Mouse (Mus musculus): Measurements from ENCODE around the gene Ccdc15. TPM values are rescaled to one million over a fixed set of nuclear protein-coding genes. Genes with fewer than 3 reads are reported as not detected.
"Not testable (repeated sequence)": the region's sequence is repeated elsewhere in the genome, so short reads cannot be mapped to it uniquely, and the experiment has no call there.

Gene Ccdc15
- total RNA-seq, 2 experiments from 2014 or later: 12.9 to 20.4 TPM

DNA sequence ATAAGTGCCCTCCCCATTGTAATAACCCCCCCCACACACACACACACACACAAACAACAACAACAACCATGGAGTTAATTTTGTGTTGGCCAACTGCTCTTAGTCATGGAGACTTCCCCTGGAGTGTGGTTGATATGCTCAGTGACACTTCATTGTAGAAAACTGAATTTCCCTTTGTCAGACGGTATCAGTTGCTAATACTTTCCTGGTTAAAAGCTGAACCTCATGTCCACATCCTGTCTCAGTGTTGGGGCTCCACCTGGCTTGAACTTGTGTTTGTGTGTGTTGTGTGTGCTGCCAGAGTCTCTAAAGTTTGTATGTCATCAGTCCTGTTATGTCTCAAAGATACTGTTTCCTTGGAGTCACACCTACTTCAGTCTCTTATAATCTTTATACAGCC is 6.3 kb upstream of the Ccdc15 start:
- no peak for ATAC-seq (replicated peaks; ENCODE audit: poor library complexity)

DNA sequence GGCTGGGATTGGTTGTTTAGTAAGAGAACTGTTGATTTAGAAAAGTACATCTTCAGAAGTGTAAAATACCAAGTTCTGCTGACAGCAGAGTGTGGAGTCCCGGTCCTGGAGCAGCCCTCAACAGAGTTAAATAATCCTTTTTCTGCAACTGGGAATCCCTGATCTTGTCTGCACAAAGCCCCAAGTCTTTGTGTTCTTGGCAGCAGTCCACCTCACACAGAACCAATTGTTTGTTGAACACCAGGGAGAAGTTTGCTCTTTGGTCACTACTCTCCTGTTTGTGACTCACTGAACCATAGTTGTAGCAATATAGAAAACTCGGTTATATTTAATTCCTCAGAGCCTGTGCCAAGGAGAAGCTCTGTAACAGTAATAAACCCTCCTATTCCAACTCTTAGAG is 3.0 kb upstream of the Ccdc15 start:
- no peak for ATAC-seq (replicated peaks; ENCODE audit: poor library complexity)

DNA sequence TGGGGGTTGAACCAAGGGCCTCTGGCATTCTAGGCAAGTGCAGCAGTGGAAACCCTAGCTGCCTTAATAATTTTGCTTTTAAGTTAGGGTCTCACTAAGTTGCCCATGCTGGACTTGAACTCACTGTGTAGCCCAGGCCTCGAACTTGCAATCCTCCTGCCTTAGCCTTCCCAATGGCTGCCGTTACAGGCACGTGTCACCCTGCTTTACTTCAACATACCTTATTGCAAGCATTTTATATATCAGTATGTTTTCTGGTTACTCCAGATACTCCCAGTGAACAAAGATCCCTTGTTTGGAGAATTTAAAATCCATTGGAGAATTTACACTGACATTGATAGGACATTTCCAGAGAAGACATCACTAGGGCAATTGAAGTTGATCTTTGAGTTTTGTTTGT is 818 bp upstream of the Ccdc15 start:
- no peak for ATAC-seq (replicated peaks; ENCODE audit: poor library complexity)

DNA sequence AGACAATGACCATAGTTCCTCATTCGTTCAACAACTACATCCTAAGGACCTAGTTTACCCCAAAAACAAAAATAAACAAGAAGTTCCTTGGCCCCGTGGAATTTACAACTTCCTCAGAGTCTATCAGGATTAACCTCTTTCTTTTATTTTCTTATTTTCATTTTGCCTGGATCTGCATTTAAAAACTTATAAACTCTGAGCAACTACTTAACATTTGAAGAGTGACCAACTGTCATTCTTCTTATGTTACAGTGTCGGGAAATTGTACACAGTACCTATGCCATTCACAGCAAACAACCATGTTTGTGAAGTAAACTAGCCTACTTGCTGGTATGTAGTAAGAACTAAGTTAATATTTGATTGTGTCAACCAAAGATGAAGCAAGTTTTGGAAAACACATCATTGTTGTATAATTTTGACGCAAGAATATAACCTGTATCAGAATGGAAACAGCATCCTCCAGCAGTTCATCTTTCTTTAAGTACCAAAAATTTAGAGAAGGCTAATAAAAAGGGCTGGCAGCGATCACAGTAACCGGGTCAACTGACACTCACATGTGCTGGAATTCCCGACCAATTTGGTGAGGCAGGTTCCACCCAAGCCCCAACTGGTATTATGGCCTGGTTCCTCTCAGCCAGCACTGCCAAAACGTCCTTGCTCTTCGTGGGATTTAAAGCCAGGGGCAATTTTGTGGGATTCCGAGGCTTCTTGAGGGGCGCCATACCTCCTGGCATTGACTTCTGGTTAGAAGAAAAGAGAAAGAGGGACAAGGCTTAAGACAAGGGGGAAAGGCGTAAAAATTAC is 846 bp downstream of the Ccdc15 start:
- peak; percentile 24 for ATAC-seq (replicated peaks; ENCODE audit: poor library complexity)

DNA sequence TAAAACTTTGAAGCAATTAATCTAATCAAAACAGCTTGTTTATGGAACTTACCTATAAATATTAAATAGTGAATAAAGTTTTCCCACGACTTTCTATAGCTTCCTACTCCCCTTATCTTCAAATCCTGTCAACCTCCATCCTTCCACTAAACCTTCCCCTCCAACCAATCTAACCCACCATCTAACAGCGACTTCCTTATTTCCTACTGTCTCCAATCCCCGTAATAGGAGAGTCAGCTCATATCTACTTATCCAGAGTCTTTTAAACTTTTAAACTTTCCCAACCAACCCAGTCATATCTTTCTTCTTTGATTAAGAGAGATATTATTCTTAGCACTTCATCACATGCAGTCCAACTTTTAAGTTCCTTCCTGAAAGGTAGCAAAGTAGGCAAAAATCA is 2.8 kb downstream of the Ccdc15 start:
- ATAC-seq (replicated peaks; ENCODE audit: poor library complexity): no peak

DNA sequence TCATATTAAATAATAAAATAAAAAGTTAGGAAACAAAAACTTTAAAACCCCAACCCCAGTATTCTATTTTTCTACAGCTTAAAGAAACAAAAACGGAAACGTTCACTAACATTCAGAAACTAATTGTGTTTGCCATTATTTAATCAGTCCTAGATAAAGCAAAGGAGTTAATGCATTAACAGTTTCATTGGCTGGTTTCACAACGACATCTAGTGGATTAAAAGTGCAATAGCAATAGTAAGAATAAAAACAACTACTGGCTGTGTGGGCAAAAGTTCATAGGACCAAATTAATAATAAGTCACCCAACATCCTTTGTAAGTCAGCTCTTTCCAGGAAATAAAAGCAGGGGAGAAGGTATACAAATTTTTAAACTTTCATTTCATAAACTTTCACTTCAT is 18.8 kb downstream of the Ccdc15 start:
- ATAC-seq (replicated peaks; ENCODE audit: poor library complexity): peak; percentile 72

DNA sequence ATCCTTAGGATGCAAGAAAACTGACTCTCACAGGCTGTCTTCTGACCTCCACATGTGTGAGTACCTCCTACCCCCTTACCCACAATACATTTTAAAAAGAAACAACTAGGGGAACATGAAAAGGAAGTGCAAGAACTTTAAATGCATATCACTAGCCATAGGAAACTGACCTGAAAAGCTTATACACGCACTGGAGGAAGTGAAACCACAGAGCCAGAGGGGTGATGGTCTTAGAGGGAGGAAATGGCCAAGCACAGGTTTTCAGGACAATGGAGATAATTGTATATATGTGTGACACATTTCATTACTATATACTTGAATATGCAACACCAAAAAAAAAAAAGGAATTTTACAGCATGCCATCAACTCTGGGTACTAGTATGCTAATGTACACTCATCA is 46.5 kb downstream of the Ccdc15 start:
- peak; percentile 69 for ATAC-seq (replicated peaks; ENCODE audit: poor library complexity)

DNA sequence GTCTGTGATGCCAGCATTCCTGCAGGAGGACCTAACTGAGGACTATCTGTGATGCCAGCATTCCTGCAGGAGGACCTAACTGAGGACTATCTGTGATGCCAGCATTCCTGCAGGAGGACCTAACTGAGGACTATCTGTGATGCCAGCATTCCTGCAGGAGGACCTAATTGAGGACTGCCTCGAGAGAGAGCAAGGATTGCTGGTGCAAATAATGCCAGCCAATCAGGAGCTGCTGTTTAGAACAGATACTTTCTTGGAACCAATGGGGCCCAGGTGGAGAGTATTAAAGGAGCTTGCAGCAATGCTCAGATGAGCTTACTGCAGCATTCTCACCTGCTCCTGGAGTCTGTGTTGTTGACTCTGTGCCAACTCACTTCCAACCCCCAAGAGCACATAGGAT is 47.7 kb downstream of the Ccdc15 start:
- ATAC-seq (replicated peaks; ENCODE audit: poor library complexity): not testable (repeated sequence)

DNA sequence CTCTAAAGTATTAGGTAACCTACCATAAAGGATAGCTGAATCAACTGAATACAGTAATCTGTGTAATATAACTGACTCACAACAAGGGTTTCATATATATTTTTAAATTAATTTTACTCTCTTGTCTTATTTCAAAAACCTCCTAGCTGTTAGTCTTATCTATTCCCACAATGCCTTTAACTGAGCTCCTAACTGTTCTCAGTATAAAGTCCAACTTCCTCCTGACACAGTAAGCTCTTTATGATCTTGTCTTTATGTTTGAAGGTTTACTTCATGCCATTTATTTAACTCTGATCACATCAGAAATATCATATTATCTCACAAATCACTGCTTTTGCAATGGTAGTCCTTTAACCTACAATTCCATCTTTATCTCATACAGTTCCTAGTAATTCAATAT is 52.6 kb downstream of the Ccdc15 start:
- no peak for ATAC-seq (replicated peaks; ENCODE audit: poor library complexity)

DNA sequence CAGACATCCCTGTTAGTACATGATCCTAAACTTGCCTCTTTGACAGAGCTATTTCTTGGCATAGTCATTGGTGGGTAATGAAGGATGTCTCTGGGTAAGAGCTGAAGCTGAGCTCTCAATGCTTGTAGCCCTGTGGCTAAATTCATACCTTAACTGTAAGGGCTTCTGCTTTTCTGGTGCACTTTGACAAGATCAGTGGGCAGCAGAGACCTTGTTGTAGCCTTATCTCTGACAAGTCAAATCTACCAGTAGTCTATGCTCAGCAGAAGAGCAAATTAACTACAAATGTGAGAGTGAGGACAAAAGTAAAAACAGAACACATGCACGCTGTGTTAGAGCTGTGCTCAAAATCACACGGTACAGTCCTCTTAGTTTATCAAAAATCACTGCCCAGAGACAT is 81.6 kb downstream of the Ccdc15 start:
- ATAC-seq (replicated peaks; ENCODE audit: poor library complexity): 0 out of 2 replicates have a peak, but pooled peaks have one; percentile 20

DNA sequence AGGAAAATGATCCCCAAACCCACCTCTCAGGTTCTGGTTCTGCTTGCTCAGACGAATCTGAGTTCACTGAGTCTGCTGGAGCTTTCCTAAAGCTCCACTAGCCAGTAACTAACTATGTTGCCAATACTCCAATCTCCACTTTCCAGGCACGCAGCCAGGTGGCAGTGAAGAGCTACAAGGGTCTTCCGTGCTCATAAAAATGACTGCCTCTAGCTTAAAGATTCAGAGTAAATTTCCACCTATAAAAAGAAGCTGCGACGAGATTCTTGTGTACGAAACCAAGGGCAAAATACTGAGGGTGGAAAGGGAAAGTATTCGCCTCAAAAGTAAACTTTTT is 92.4 kb downstream of the Ccdc15 start:
- peak; percentile 72 for ATAC-seq (replicated peaks; ENCODE audit: poor library complexity)

DNA sequence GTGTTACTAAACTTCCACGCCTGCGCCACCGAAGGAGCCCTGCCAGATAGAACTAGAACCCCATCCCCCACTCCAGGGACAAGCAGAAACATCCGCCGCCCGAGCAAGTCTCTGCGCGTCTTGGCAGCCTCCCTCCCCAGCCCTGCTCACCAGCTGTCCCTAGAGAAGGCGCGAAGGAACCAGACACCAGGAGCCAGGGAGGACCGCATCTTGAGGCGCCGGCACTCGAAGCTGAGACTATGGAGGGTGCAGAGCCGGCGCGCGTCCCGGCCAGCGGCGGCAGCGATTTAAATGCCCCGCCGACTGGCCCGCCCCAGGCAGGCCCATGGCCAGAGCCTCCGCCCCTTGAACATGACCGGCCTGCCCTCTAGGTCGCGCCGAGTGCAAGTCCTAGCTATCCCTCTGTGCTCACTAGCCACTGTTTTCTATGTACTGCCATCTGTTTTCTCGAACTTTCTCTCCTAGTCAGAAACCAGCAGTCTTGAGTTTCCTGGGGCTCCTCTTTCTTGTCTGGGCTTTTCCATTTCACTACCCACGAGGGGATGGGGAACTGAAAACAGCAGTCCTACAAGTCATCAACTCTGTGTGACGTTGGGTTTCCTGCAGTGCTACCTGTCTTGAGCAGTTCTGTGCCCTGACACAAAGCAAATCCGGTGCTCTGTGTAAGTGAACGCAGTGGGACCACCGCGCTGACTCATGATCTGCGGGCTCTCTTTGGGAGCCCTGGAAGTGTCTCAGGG is 92.9 kb downstream of the Ccdc15 start, which contains the start of gene Slc37a2:
Gene Slc37a2, minus strand, starts transcription at position 590 of the 740 bp plus-strand sequence.
- ATAC-seq (replicated peaks; ENCODE audit: poor library complexity): peak; percentile 72

DNA sequence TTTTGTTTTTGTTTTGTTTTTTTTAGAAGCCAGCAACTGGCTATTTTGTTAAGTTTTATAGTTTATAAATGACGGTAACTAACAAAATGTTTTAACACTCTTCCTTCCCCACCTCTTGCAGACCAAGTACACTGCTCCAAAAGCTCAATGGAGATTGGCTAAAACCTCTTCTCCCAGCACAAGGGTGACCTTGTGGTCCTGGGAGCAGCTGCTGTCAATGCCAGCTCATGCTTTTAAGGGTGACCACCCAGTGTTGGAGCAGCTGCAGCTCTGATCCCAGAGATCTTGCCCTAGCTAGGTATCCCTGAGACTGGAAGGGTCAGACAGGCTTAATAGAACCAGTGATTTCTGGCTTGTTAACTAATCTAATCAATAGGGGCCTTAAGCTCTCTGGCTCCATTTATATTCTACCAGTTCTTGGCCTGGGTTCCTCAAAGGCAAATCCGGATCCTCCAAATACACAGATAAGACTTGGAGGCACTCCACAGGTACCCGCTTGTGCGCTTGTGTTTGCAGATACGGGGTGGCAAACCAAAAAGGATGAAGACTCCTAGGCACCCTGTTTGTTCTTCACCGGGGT is 93.6 kb downstream of the Ccdc15 start:
- ATAC-seq (replicated peaks; ENCODE audit: poor library complexity): no peak

DNA sequence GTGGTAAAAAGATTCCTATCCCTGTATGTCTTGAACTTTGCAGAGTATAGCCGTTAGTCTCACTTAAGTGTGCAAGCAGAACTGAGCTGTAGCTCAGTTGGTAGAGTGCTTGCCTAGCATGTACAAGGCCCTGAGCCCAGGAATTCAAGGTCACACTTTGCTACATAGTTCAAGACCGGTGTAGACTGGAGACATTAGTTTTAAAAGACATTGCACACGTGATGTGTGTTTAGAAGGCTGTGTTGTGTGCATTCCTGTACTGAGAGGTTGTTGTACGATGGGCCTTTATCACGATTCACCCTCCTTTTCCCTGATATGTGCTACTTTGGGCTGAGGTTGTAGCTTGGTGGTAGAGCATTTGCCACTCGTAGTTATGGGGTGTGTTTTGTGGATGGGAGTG is 97.6 kb downstream of the Ccdc15 start:
- ATAC-seq (replicated peaks; ENCODE audit: poor library complexity): no peak

DNA sequence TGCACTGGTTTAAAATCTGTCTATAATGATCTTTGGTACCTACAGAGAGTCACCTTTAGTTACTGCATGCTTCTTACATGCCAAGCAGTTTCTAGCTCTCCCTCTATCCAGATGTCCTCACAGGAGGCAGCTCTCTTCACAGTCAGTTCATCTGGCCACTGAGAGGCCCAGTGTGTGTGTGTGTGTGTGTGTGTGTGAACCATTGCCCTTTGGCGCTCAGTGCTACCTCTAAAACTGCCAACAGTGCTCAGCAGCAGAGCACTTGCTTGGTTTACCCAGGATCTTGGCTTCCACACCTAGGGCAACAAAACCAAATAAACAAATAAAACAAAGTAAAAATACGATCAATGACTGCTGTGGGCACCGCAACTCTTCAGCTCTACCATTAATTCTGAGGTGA is 98.3 kb downstream of the Ccdc15 start:
- no peak for ATAC-seq (replicated peaks; ENCODE audit: poor library complexity)

DNA sequence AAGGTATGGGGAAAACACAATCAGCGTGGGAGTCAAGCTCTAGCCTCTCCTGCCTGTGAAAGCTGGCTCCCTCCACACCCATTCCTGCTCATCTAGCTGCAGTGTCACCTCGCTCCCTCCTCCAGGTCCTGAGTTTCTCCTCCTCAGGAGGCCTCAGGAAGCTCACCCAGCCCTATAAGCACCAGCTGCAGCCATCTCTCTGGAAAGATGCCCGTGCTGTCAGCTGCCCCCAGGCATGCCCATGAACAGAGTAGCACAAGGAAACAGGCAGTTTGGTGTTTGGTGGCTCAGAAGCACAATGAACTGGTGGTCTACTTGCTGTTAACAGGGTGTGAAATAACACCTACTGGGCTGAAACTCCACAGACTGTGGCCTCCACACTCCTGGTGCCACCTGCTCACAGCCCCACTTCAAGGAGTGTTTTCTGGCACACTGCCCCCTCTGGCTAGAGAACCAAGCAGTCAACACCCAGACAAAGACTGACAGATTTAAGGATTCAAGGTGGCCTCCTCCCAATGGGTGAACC is 99.8 kb downstream of the Ccdc15 start:
- ATAC-seq (replicated peaks; ENCODE audit: poor library complexity): 0 out of 2 replicates have a peak, but pooled peaks have one; percentile 22

DNA sequence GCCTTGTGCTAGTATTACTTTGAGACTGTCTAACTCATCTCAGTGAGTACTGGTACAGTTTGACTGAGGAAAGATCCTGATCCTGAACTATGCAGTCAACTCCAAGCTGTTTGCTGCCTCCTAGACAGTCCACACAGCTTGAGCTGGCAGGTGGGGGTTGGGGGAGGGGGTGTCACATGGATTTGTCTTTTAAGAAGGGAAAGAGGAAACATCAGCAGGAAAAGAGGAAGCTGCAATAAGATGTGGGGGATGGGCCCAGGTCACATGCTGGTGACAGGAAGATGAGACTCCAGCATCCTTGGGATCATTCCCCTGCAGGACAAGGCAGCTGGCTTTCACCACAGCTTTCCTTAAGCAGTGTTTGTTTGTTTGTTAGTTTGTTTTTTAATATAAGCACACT is 100.8 kb downstream of the Ccdc15 start:
- ATAC-seq (replicated peaks; ENCODE audit: poor library complexity): peak; percentile 80

DNA sequence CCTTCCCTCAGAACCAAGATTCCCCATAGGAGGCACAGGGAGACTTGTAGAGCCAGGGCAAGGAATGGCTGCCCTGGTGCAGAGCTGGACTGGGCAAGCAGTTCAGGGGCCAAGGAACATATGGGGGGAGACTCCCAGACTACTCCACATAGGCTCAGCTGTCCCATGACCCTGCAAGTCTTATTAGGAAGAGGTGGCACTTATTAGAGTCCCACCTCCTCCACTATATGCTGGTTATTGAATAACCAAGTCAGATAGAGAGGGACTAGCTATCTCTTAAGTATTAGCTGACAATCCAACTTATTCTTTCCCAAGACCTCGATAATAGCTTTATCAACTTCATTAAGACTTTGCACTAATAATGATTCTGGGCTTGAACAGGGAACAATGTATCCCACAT is 102.4 kb downstream of the Ccdc15 start:
- no peak for ATAC-seq (replicated peaks; ENCODE audit: poor library complexity)

DNA sequence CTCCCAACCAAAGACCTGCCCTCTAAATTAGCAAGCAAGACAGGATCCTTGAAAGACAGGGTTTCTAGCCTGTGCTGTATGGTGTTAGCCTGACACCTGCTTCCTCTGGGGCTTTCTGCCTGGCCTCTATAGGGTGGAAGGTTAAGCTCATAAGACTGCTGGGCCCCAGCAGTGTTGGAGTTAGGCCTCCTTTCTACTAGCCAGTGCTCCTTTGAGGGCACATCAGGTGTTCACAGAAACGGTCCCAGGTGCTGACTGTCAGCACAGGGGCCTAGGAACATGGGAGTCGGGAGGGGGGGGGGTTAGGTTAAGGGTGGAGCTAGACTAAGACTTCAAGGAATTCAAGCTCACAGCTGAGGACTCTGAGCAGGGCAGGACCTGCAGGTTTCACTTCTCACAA is 102.8 kb downstream of the Ccdc15 start:
- ATAC-seq (replicated peaks; ENCODE audit: poor library complexity): 0 out of 2 replicates have a peak, but pooled peaks have one; percentile 12

DNA sequence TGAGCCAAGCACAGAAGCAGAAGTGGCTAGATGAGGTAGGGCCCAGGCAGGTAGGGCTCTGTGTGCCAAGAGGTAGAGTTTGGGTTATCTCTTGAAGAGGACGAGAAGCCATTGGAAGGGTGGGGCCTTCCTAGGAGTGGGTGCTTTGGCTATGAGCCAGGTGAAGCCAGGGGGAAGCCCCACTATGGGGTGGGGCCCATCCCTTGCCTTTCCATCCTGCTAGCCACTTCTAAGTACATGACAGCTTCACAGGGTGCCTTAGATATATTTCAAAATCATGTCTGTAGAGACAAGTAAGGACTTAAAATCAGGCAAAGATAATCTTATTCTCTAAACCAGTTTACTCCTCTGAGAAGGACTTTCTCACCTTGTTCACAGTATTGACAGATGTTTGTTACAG is 103.6 kb downstream of the Ccdc15 start:
- no peak for ATAC-seq (replicated peaks; ENCODE audit: poor library complexity)

DNA sequence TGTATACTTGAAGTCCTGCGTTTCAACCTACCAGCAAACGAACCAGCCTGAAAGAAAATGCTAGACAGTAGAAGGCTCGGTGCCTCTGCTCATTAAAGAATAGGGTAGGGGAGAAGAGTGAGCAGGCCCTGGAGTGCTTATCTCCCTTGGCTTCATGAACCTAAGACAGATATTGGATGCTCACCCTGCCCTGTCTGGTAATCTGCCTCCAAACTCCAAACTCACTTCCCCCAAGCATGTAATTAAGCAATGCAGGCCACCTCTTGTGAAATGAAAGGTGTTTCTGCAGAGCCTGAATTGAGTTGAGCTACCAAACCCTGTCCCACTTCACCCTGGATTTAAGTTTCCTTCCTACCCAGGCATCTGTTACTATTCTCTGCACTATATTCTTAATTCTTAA is 105.5 kb downstream of the Ccdc15 start:
- peak; percentile 59 for ATAC-seq (replicated peaks; ENCODE audit: poor library complexity)

Measured in megakaryocyte progenitor cell, adult 5-6 weeks (primary cell).